Mouse (Mus musculus) heart, embryonic 14.5 days (tissue): ENCODE results near the gene Brat1. TPM values are rescaled to one million over a fixed set of nuclear protein-coding genes. Genes with fewer than 3 reads are reported as not detected.

Experiments used
- ATAC-seq: fragments of 200-750 bp; cut with Nextera tagmentation; 2 replicates; pipeline ENCODE4 v1.8.0; 2017; ENCODE audit warnings: low read depth, moderate TSS enrichment; ENCODE audit not compliant: insufficient number of reproducible peaks, insufficient read depth, low FRiP score
- H3K27ac ChIP-seq, 2 experiments: fragments of 200-500 bp in 1 of 2; fragments of 300-500 bp in 1 of 2; sonication (generic) in 1 of 2; replicated peaks in 1 of 2; 2 replicates each; pipeline ENCODE4 v1.5.1; 2012 to 2014; ENCODE audit warnings: low read depth in 2 of 2, low read length in 2 of 2, control low read depth in 1 of 2, mild to moderate bottlenecking in 1 of 2, mixed read lengths in 1 of 2; ENCODE audit not compliant: control insufficient read depth in 1 of 2, insufficient read depth in 1 of 2
- H3K27me3 ChIP-seq: fragments of 300-500 bp; sonication (generic); 2 replicates; pipeline ENCODE4 v1.6.1; 2014; ENCODE audit warnings: mild to moderate bottlenecking, low read length, control low read depth; ENCODE audit not compliant: control insufficient read depth, insufficient read depth
- H3K36me3 ChIP-seq: fragments of 300-500 bp; sonication (generic); 2 replicates; pipeline ENCODE4 v1.6.1; 2014; ENCODE audit warnings: mild to moderate bottlenecking, control low read depth, low read length, mixed read lengths; ENCODE audit not compliant: control insufficient read depth, insufficient read depth
- H3K4me1 ChIP-seq, 2 experiments: fragments of 200-500 bp in 1 of 2; fragments of 300-500 bp in 1 of 2; sonication (generic) in 1 of 2; 2 replicates each; pipeline ENCODE4 v1.6.1; 2012 to 2014; ENCODE audit warnings: low read length in 2 of 2, control low read depth in 1 of 2, mixed read lengths in 1 of 2; ENCODE audit not compliant: control insufficient read depth in 2 of 2, insufficient read depth in 2 of 2
- H3K4me2 ChIP-seq: fragments of 300-500 bp; sonication (generic); 2 replicates; pipeline ENCODE4 v1.6.1; 2014; ENCODE audit warnings: mild to moderate bottlenecking, low read length
- H3K4me3 ChIP-seq, 2 experiments: fragments of 200-500 bp in 1 of 2; fragments of 300-500 bp in 1 of 2; sonication (generic) in 1 of 2; 2 replicates each; pipeline ENCODE4 v1.5.1; 2012 to 2014; ENCODE audit warnings: low read length in 2 of 2, mild to moderate bottlenecking in 2 of 2, control low read depth in 1 of 2, low read depth in 1 of 2, moderate library complexity in 1 of 2; ENCODE audit not compliant: control insufficient read depth in 1 of 2, insufficient read depth in 1 of 2
- H3K9ac ChIP-seq: fragments of 300-500 bp; sonication (generic); 2 replicates; pipeline ENCODE4 v1.6.1; 2014; ENCODE audit warnings: mild to moderate bottlenecking, low read length
- H3K9me3 ChIP-seq: fragments of 300-500 bp; sonication (generic); 2 replicates; pipeline ENCODE4 v1.6.1; 2016; ENCODE audit warnings: low read length, control low read depth; ENCODE audit not compliant: control insufficient read depth
- WGBS: fragments of 180-500 bp; shearing (Covaris S2); extraction: QIAGEN DNeasy Blood & Tissue Kit; methylation state at CpG from one replicate; pipeline ENCODE4 v1.1.7; 2014; 5-methylcytosine and 5-hydroxymethylcytosine counted together
- polyA plus RNA-seq: library from polyadenylated mRNA; unstranded; fragments of >200 nt; fragmentation: Nextera tagmentation; extraction: Ambion mirVana; gene quantifications from 2 replicates; pipeline ENCODE4 v1.2.1, GENCODE M21; 2014

Brat1 gene
- polyA plus RNA-seq, 1 experiment from 2014 or later, result 9.4 TPM

DNA sequence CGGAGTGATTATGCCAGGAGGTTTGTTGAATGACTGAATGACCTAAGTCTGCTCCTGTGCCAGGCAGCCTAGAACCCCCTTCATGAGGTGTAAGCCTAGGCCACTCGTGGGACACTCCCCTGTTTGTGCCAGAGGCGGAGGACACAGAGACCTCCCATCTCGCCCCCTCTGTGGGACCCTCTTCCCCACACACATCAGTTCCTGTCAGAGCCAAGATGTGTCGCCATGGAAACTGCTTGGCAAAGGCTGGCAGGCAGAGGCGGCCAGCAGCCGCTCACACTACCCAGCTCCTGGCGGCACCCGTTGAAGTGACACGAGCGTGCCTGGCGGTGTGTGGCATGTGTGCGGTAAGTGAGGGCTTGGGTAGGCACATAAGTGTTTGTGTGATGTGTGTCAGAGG is 19.0 kb downstream of the Brat1 start, which contains the start of gene Amz1:
Gene Amz1 (plus strand): TSS at position 306 of the 400 bp plus-strand sequence.
- Histone ChIP-seq H3K9me3 (peaks cover 4% of the 10 kb centered on the region; the same call in 1 of the 2 replicates), H3K27ac (no peak within 1 kb of the TSS), H3K4me2 (no peak within 1 kb of the TSS), H3K27me3 (0 out of 2 replicates have a peak, but pooled peaks cover 7% of the 10 kb centered on the region), H3K9ac (no peak within 1 kb of the TSS), H3K4me3 (no peak within 1 kb of the TSS), H3K36me3 (peaks cover 14% of the 10 kb centered on the region), H3K4me1 (no peaks in the 10 kb centered on the region)
- WGBS, result 72% methylated on average over 13 of the region's 13 CpGs
- no peak for ATAC-seq

DNA sequence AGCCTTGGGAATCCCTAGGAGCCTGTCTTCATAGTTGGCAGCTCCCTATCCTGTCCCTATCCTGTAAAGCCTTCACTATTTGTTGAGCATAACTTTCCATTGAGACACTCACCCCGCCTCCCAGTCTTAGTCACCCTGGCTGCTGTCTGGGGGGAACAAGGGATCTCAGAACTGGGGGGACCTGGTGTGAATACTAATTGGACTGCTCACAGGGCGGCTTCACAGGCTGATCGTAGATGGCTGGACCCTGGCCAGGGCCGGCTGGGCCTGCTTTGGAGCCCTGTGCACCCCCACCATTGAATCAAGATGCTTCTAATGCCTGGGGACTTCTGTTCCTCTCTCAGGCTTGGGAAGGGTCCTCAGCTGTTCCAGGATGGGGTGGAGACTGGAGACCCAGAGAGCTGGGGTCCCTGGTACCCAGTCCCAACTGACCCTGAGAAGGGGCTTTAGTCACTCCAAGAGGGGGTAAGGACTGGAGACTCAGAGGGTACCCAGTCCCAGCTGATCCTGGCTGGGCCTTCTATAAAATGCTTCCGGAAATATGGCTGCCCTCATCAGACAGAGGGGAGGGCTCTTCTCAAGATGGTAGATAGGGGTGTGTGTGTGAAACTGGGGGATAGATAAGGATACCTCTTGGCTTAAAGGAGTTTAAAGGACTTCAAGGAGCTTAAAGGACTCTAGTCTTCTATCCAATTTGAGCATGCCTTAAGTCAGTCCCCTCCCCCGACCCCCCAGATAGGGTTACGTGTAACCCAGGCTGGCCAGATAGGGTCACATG is 21.4 kb downstream of the Brat1 start:
- Histone ChIP-seq H3K4me1 (no peaks in the 10 kb centered on the region), H3K36me3 (no peaks in the 10 kb centered on the region), H3K9me3 (no peaks in the 10 kb centered on the region), H3K27ac (no peak overlapping the region), H3K9ac (no peak overlapping the region), H3K4me3 (no peak overlapping the region), H3K4me2 (no peak overlapping the region), H3K27me3 (0 out of 2 replicates have a peak, but pooled peaks cover 7% of the 10 kb centered on the region)
- 75% methylated on average over 7 of the region's 7 CpGs for WGBS
- ATAC-seq, result no peak

DNA sequence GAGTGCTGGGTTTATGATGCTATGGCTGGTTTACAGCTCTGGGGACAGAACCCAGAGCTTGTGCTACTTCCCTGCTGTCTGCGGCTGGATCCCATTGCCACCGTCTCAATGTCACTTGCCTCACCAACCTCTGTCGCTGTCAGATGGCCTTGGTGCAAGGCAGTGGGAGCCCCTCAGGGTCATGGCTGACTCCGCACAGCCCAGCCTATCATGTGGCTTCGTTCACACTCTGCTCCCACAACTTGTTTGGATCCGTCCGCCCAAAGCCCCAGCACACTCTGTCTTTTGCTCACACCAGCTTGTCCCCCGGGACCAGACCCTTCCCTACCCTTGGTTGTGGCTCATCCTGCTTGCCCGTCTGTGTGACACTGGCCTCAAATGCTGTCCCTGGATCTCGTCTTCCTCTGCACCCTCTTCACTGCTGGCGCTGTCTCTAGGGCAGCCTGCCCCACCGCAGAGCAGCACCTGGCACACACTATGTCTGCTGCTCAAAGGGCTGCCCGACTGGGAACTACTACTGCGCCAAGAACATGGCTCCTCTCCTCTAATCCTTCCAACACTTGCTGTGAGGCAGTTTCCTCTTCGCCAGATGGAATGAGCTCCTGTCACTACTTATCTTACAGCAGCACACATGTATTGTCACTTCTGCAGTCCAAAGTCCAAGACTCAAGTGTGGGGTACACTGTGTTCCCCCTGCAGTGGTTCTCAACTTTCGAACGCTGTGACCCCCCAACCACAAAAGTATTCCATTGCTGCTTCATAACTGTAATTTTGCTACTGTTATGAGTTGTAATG is 22.3 kb downstream of the Brat1 start:
- 70% methylated on average over 17 of the region's 17 CpGs for WGBS

DNA sequence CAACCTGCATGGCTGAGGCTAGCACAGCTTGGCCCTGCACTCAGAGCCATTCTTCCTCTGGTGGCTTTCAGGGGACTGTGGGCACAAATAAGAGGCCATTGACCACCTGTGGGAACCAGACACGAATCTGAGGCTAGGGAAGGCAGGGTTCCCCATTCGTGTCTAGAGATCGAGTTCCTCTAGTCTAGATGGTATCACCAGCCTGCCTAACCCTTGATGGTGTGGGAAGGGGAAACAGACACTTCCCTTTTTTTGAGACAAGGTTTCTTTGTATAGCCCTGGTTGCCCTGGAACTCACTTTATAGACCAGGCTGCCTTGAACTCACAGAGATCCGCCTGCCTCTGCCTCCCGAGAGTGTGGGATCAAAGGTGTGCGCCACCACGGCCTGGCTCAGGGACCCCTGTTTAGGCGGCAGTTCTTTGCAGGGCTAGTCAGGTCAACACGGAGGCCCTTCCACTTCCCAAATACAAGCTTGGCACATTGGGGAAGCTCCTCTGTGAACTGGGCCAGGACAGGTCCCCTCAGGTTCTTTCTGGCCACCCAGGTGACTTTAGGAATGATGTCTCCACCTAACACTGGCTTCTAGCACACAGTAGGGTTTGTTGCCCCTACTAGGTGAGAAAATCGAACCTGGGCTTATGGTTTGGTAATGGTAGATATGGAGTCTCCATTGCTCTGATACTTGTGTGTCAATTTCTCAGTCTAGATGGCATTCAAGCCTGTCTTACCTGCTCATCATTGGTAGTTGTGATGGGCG is 26.4 kb downstream of the Brat1 start:
- no peak for ATAC-seq
- Histone ChIP-seq H3K4me2 (no peak overlapping the region), H3K4me3 (no peak overlapping the region), H3K27me3 (peaks cover 10% of the 10 kb centered on the region), H3K27ac (no peak overlapping the region), H3K36me3 (no peaks in the 10 kb centered on the region), H3K9me3 (no peaks in the 10 kb centered on the region), H3K4me1 (peaks cover 6 to 7% of the 10 kb centered on the region in 2 experiments; a peak in 3 of 4 replicates), H3K9ac (no peak overlapping the region)
- WGBS, result 78% methylated on average over 11 of the region's 11 CpGs

More for the DNA sequence above, 22.3 kb downstream of the Brat1 start:
- H3K27ac ChIP-seq, result no peak overlapping the region
- H3K4me3 ChIP-seq, result no peak overlapping the region
- H3K4me2 ChIP-seq, result no peak overlapping the region
- H3K9me3 ChIP-seq, result no peaks in the 10 kb centered on the region
- 0 out of 2 replicates have a peak, but pooled peaks cover 7% of the 10 kb centered on the region for H3K27me3 ChIP-seq
- no peak for ATAC-seq
- H3K4me1 ChIP-seq, result no peaks in the 10 kb centered on the region
- no peaks in the 10 kb centered on the region for H3K36me3 ChIP-seq
- H3K9ac ChIP-seq, result no peak overlapping the region

- 59% methylated on average over 4 of the region's 4 CpGs for WGBS
- no peak for ATAC-seq
- Histone ChIP-seq H3K4me3 (no peak overlapping the region), H3K27ac (no peak overlapping the region), H3K9ac (no peak overlapping the region), H3K36me3 (no peaks in the 10 kb centered on the region), H3K4me2 (no peak overlapping the region), H3K9me3 (no peaks in the 10 kb centered on the region), H3K27me3 (peaks cover 20% of the 10 kb centered on the region), H3K4me1 (peaks cover 6 to 7% of the 10 kb centered on the region in 2 experiments; a peak in 3 of 4 replicates)
Measured at GRCm38 (mm10) chr5:140732195-140732594, 27.4 kb downstream of the Brat1 start.

GRCm38 (mm10) chr5:140733336-140733735 is 28.5 kb downstream of the Brat1 start:
- peaks cover 21% of the 10 kb centered on the region for H3K27me3 ChIP-seq
- H3K4me1 ChIP-seq, result peaks cover 6 to 7% of the 10 kb centered on the region in 2 experiments; a peak in 3 of 4 replicates
- no peak overlapping the region for H3K9ac ChIP-seq
- H3K36me3 ChIP-seq, result no peaks in the 10 kb centered on the region
- no peaks in the 10 kb centered on the region for H3K9me3 ChIP-seq
- no peak overlapping the region for H3K27ac ChIP-seq
- no peak overlapping the region for H3K4me3 ChIP-seq
- no peak overlapping the region for H3K4me2 ChIP-seq
- no peak for ATAC-seq
- 65% methylated on average over 3 of the region's 3 CpGs for WGBS

- peak overlapping the region; percentile 42; the same call in 1 of the 2 replicates for H3K9ac ChIP-seq
- H3K27ac ChIP-seq, result no peak overlapping the region
- WGBS, result under 1% methylated on average over 22 of the region's 22 CpGs
Measured at GRCm38 (mm10) chr5:140735297-140735696, 30.5 kb downstream of the Brat1 start.

More at GRCm38 (mm10) chr5:140735297-140735696, 30.5 kb downstream of the Brat1 start:
- no peak for ATAC-seq
- Histone ChIP-seq H3K4me3 (peak overlapping the region; percentile 23 to 35), H3K36me3 (no peaks in the 10 kb centered on the region), H3K27me3 (peaks cover 21% of the 10 kb centered on the region), H3K4me2 (peak overlapping the region; percentile 65), H3K9me3 (no peaks in the 10 kb centered on the region), H3K4me1 (peaks cover 6 to 7% of the 10 kb centered on the region in 2 experiments; a peak in 3 of 4 replicates)
